Mouse (Mus musculus) heart, embryonic 14.5 days (tissue): ENCODE measurements around the gene Eaf2. TPM values are rescaled to one million over a fixed set of nuclear protein-coding genes. Genes with fewer than 3 reads are reported as not detected.

Experiments
- ATAC-seq: fragments of 200-750 bp; cut with Nextera tagmentation; 2 replicates; pipeline ENCODE4 v1.8.0; 2017; ENCODE audit warnings: low read depth, moderate TSS enrichment; ENCODE audit not compliant: insufficient number of reproducible peaks, insufficient read depth, low FRiP score
- H3K27ac ChIP-seq, 2 experiments: fragments of 200-500 bp in 1 of 2; fragments of 300-500 bp in 1 of 2; sonication (generic) in 1 of 2; replicated peaks in 1 of 2; 2 replicates each; pipeline ENCODE4 v1.5.1; 2012 to 2014; ENCODE audit warnings: low read depth in 2 of 2, low read length in 2 of 2, control low read depth in 1 of 2, mild to moderate bottlenecking in 1 of 2, mixed read lengths in 1 of 2; ENCODE audit not compliant: control insufficient read depth in 1 of 2, insufficient read depth in 1 of 2
- H3K27me3 ChIP-seq: fragments of 300-500 bp; sonication (generic); 2 replicates; pipeline ENCODE4 v1.6.1; 2014; ENCODE audit warnings: mild to moderate bottlenecking, low read length, control low read depth; ENCODE audit not compliant: control insufficient read depth, insufficient read depth
- H3K36me3 ChIP-seq: fragments of 300-500 bp; sonication (generic); 2 replicates; pipeline ENCODE4 v1.6.1; 2014; ENCODE audit warnings: mild to moderate bottlenecking, control low read depth, low read length, mixed read lengths; ENCODE audit not compliant: control insufficient read depth, insufficient read depth
- H3K4me1 ChIP-seq, 2 experiments: fragments of 200-500 bp in 1 of 2; fragments of 300-500 bp in 1 of 2; sonication (generic) in 1 of 2; 2 replicates each; pipeline ENCODE4 v1.6.1; 2012 to 2014; ENCODE audit warnings: low read length in 2 of 2, control low read depth in 1 of 2, mixed read lengths in 1 of 2; ENCODE audit not compliant: control insufficient read depth in 2 of 2, insufficient read depth in 2 of 2
- H3K4me2 ChIP-seq: fragments of 300-500 bp; sonication (generic); 2 replicates; pipeline ENCODE4 v1.6.1; 2014; ENCODE audit warnings: mild to moderate bottlenecking, low read length
- H3K4me3 ChIP-seq, 2 experiments: fragments of 200-500 bp in 1 of 2; fragments of 300-500 bp in 1 of 2; sonication (generic) in 1 of 2; 2 replicates each; pipeline ENCODE4 v1.5.1; 2012 to 2014; ENCODE audit warnings: low read length in 2 of 2, mild to moderate bottlenecking in 2 of 2, control low read depth in 1 of 2, low read depth in 1 of 2, moderate library complexity in 1 of 2; ENCODE audit not compliant: control insufficient read depth in 1 of 2, insufficient read depth in 1 of 2
- H3K9ac ChIP-seq: fragments of 300-500 bp; sonication (generic); 2 replicates; pipeline ENCODE4 v1.6.1; 2014; ENCODE audit warnings: mild to moderate bottlenecking, low read length
- H3K9me3 ChIP-seq: fragments of 300-500 bp; sonication (generic); 2 replicates; pipeline ENCODE4 v1.6.1; 2016; ENCODE audit warnings: low read length, control low read depth; ENCODE audit not compliant: control insufficient read depth
- WGBS: fragments of 180-500 bp; shearing (Covaris S2); extraction: QIAGEN DNeasy Blood & Tissue Kit; methylation state at CpG from one replicate; pipeline ENCODE4 v1.1.7; 2014; 5-methylcytosine and 5-hydroxymethylcytosine counted together
- polyA plus RNA-seq: library from polyadenylated mRNA; unstranded; fragments of >200 nt; fragmentation: Nextera tagmentation; extraction: Ambion mirVana; gene quantifications from 2 replicates; pipeline ENCODE4 v1.2.1, GENCODE M21; 2014

Gene Eaf2
- polyA plus RNA-seq, 1 experiment from 2014 or later, result 1.2 TPM

DNA sequence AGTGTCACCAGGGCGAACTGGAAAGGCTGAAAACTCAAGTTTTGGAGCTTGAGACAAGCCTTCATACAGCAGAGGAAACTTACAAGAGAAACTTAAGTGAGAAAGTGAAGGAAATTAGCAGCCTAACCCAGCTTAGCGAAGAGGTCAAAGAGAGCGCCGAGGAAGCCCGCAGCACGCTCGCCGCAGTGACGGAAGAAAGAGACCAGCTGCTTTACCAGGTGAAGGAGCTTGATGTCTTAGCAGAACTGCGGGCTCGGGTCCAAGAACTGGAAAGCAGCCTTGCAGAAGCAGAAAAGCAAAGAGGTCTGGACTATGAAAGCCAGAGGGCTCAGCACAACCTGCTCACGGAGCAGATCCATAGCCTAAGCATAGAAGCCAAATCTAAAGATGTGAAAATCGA is 37.5 kb upstream of the Eaf2 start:
- WGBS, result 93% methylated on average over 13 of the region's 13 CpGs
- H3K4me2 ChIP-seq, result no peak overlapping the region
- H3K9ac ChIP-seq, result no peak overlapping the region
- no peaks in the 10 kb centered on the region for H3K27me3 ChIP-seq
- no peak overlapping the region for H3K4me3 ChIP-seq
- H3K36me3 ChIP-seq, result peaks cover 95% of the 10 kb centered on the region
- H3K9me3 ChIP-seq, result no peaks in the 10 kb centered on the region
- ATAC-seq, result no peak
- peaks cover 0 to 3% of the 10 kb centered on the region in 2 experiments; a peak in 1 of 4 replicates for H3K4me1 ChIP-seq
- no peak overlapping the region for H3K27ac ChIP-seq

DNA sequence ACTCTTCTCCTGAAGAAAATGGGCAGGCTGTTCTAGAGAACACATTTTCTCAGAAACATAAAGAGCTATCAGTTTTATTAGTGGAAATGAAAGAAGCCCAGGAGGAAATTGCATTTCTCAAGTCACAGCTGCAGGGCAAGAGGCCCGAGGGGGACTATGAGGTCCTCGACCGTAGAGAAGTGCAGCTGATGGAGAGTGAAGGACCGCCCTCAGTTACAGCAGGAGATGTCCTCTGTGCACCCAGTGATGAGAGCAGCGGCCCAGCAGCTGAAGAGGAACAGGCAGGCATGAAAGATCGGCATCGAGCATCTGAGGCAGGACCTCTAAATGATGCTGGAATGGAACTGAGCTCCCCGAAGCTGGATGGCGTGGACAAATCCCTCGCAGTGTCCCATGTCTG is 37.1 kb upstream of the Eaf2 start:
- H3K36me3 ChIP-seq, result peaks cover 94% of the 10 kb centered on the region
- ATAC-seq, result no peak
- 89% methylated on average over 10 of the region's 10 CpGs for WGBS

DNA sequence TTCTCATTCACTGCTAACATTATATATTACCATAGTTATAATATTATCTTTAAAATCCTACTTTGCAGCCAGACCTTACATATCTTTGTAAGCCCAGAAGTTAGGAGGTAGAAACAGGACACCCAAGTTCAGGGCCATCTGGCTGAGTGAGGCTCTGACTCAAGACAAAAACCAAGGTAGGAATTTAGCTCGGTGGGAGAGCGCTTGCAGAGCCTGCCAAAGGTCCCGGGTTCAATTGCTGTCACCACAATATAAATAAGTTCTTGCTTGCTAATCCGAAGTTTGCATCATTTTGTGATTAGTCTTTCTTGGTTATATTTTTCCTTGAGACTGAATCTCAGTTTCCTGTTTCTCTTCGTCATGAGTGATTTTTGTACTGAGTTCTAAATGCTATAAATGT is 28.4 kb upstream of the Eaf2 start:
- Histone ChIP-seq H3K27ac (no peak overlapping the region), H3K4me2 (no peak overlapping the region), H3K4me3 (no peak overlapping the region), H3K27me3 (no peaks in the 10 kb centered on the region), H3K36me3 (peaks cover 81% of the 10 kb centered on the region), H3K9me3 (no peaks in the 10 kb centered on the region), H3K4me1 (no peaks in the 10 kb centered on the region), H3K9ac (no peak overlapping the region)
- WGBS, result 89% methylated on average over 5 of the region's 5 CpGs
- no peak for ATAC-seq

More for the DNA sequence above, 37.1 kb upstream of the Eaf2 start:
- Histone ChIP-seq H3K9me3 (no peaks in the 10 kb centered on the region), H3K9ac (no peak overlapping the region), H3K27ac (no peak overlapping the region), H3K27me3 (no peaks in the 10 kb centered on the region), H3K4me1 (peaks cover 0 to 3% of the 10 kb centered on the region in 2 experiments; a peak in 1 of 4 replicates), H3K4me2 (no peak overlapping the region), H3K4me3 (no peak overlapping the region)

DNA sequence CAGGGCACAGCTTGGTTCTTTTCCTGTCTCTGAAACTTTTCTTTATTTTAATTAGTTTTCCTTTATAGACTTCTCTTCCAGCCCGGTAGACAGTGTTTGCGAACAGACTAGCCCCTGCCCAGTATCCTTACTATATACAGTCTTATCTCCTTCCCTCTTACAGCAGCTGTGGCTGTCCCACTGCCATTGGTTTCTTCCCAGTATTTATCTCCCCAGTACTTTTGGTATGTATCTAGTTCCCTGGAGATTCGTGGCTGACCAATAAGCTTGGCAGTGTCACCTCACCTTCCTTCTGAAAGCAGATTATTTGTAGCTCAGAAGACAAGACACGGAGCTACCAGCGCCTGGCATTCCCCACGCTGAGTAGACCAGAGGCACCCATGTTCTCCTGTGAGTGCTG is 21.9 kb upstream of the Eaf2 start:
- Histone ChIP-seq H3K4me1 (no peaks in the 10 kb centered on the region), H3K9me3 (no peaks in the 10 kb centered on the region), H3K27ac (no peak overlapping the region), H3K9ac (no peak overlapping the region), H3K4me2 (no peak overlapping the region), H3K4me3 (no peak overlapping the region), H3K27me3 (no peaks in the 10 kb centered on the region), H3K36me3 (peaks cover 95% of the 10 kb centered on the region)
- WGBS, result 61% methylated on average over 6 of the region's 6 CpGs
- no peak for ATAC-seq

DNA sequence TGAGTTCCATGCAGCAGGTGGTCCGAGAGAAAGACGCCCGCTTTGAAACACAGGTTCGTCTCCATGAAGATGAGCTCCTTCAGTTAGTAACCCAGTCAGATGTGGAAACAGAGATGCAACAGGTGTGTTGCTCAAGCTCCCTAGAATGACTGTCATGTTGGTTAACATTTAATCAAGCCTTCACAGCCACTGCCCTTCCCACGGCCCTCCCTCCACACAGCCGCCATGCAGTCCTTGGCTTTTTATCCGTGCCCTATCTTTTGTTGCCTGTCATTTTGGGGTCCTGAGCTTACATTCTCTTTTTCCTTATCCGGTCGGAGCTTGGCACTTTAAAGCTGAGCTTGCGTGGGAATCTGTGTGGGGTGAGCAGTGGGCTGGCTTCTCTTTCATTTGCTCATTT is 18.5 kb upstream of the Eaf2 start:
- 87% methylated on average over 10 of the region's 10 CpGs for WGBS

DNA sequence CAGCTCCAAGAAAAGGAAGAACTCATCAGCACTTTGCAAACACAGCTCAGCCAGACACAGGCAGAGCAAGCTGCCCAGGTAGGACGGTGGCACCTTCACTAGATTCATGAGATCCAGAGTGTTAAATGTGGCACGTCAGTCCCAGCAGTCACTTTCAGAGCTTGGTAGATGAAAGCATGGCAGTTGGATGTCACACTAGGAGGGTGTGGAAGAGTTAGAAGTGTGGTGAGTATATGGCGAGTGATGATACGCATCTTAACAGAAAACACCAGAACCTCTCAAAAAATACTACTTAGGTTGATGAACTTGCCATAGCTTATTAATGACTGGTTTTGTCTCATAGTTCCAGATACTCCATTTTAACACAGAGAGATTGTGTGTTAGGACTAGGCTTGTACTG is 16.6 kb upstream of the Eaf2 start:
- Histone ChIP-seq H3K4me1 (no peaks in the 10 kb centered on the region), H3K4me2 (no peak overlapping the region), H3K9me3 (no peaks in the 10 kb centered on the region), H3K27ac (no peak overlapping the region), H3K36me3 (peaks cover 94% of the 10 kb centered on the region), H3K9ac (no peak overlapping the region), H3K4me3 (no peak overlapping the region), H3K27me3 (no peaks in the 10 kb centered on the region)
- ATAC-seq, result no peak
- WGBS, result 93% methylated on average over 4 of the region's 4 CpGs

More for the DNA sequence above, 18.5 kb upstream of the Eaf2 start:
- Histone ChIP-seq H3K36me3 (peaks cover 94% of the 10 kb centered on the region), H3K4me2 (no peak overlapping the region), H3K9me3 (no peaks in the 10 kb centered on the region), H3K4me3 (no peak overlapping the region), H3K9ac (no peak overlapping the region), H3K27ac (no peak overlapping the region), H3K27me3 (no peaks in the 10 kb centered on the region), H3K4me1 (no peaks in the 10 kb centered on the region)
- no peak for ATAC-seq

DNA sequence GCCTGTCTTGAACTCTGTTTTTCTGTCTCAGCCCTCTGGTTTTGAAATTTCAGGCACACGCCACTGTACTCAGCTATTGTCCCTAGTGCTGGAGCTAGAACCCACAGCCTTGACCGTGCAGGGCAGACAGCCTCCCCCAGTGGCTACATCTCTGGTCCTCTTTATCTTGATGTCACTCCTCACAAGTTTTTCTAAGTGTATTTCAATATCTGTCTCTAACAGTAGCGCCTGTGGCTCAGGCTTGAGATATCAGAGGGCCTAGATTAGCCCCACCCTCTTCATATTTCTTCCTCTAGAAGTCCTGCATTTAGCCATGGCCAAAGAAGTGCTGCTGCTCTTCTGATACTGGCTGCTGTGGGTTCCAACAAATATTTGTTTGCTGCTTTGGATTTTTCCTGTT is 15.8 kb upstream of the Eaf2 start:
- no peaks in the 10 kb centered on the region for H3K4me1 ChIP-seq
- no peaks in the 10 kb centered on the region for H3K27me3 ChIP-seq
- H3K27ac ChIP-seq, result no peak overlapping the region
- H3K4me2 ChIP-seq, result no peak overlapping the region
- no peak overlapping the region for H3K4me3 ChIP-seq
- 86% methylated on average over 3 of the region's 3 CpGs for WGBS
- H3K9ac ChIP-seq, result no peak overlapping the region
- peaks cover 93% of the 10 kb centered on the region for H3K36me3 ChIP-seq
- H3K9me3 ChIP-seq, result no peaks in the 10 kb centered on the region
- ATAC-seq, result no peak

DNA sequence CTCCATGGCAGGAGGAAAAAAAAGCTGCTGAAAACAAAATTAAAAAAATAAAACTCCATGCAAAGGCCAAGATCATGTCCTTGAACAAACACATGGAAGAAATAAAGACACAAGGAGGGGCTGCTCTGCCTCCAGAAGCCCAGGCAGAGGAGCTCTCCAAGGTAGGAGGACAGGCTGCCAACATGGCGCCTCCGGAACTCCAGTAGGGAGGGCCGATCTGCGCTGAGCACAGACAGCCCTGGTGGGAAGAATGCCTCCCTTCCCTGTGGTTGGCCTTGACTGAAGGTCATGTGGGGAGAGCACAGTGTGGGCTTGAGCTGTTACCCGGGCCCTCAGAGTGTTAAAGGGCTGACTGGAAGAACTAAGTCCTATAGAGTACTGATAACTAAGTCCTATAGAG is 12.7 kb upstream of the Eaf2 start:
- ATAC-seq, result no peak
- 71% methylated on average over 5 of the region's 5 CpGs for WGBS

More for the DNA sequence above, 12.7 kb upstream of the Eaf2 start:
- Histone ChIP-seq H3K9me3 (no peaks in the 10 kb centered on the region), H3K9ac (no peak overlapping the region), H3K36me3 (peaks cover 67% of the 10 kb centered on the region), H3K4me3 (no peak overlapping the region), H3K27me3 (no peaks in the 10 kb centered on the region), H3K4me2 (no peak overlapping the region), H3K4me1 (no peaks in the 10 kb centered on the region), H3K27ac (no peak overlapping the region)
